Mouse (Mus musculus): ENCODE measurements at regions not wholly inside any gene's neighbourhood (a gene's known extent, or its start where the extent isn't known, plus 50 kb on each side); places are given as distances from the start of the nearest gene placed in this dataset.

GRCm38 (mm10) chr13:107500776-107501489, 479.0 kb upstream of the Kif2a start:
- DNase-seq: no peak
- Histone ChIP-seq H3K27me3 (ENCODE audit: control insufficient read depth, insufficient read depth, low read length) (no peaks in the 10 kb centered on the region), H3K4me3 (replicated peaks; ENCODE audit: insufficient read depth, low read depth, low read length) (no peak overlapping the region), H3K4me1 (ENCODE audit: control insufficient read depth, insufficient read depth, low read length) (no peaks in the 10 kb centered on the region), H3K27ac (ENCODE audit: insufficient read depth, low read length) (no peak overlapping the region)
- 90% methylated on average over 12 of the region's 12 CpGs for WGBS
- TF ChIP-seq POLR2A (IDR thresholded peaks at IDR 0.05; ENCODE audit: borderline replicate concordance, insufficient read depth, low read length): no peak
- TF ChIP-seq CTCF (IDR thresholded peaks at IDR 0.05; ENCODE audit: borderline replicate concordance, insufficient read depth, low read depth, low read length): no peak

GRCm38 (mm10) chr13:107499296-107499695, 477.4 kb upstream of the Kif2a start:
- no peak overlapping the region for H3K27ac ChIP-seq (ENCODE audit: insufficient read depth, low read length)
- TF ChIP-seq POLR2A (IDR thresholded peaks at IDR 0.05; ENCODE audit: borderline replicate concordance, insufficient read depth, low read length) (no peak), CTCF (IDR thresholded peaks at IDR 0.05; ENCODE audit: borderline replicate concordance, insufficient read depth, low read depth, low read length) (no peak)
- WGBS: 76% methylated on average over 4 of the region's 4 CpGs
- no peak overlapping the region for H3K4me3 ChIP-seq (replicated peaks; ENCODE audit: insufficient read depth, low read depth, low read length)
- H3K27me3 ChIP-seq (ENCODE audit: control insufficient read depth, insufficient read depth, low read length): no peaks in the 10 kb centered on the region
- peaks cover 1% of the 10 kb centered on the region; the same call in 1 of the 2 replicates for H3K4me1 ChIP-seq (ENCODE audit: control insufficient read depth, insufficient read depth, low read length)
- DNase-seq: no peak

- Histone ChIP-seq H3K4me3 (replicated peaks; ENCODE audit: insufficient read depth, low read depth, low read length) (no peak overlapping the region), H3K4me1 (ENCODE audit: control insufficient read depth, insufficient read depth, low read length) (peaks cover 8% of the 10 kb centered on the region; the same call in 1 of the 2 replicates), H3K27ac (ENCODE audit: insufficient read depth, low read length) (no peak overlapping the region), H3K27me3 (ENCODE audit: control insufficient read depth, insufficient read depth, low read length) (no peaks in the 10 kb centered on the region)
- TF ChIP-seq POLR2A (IDR thresholded peaks at IDR 0.05; ENCODE audit: borderline replicate concordance, insufficient read depth, low read length): no peak
- no peak for TF ChIP-seq CTCF (IDR thresholded peaks at IDR 0.05; ENCODE audit: borderline replicate concordance, insufficient read depth, low read depth, low read length)
- 93% methylated on average over 6 of the region's 6 CpGs for WGBS
- no peak for DNase-seq
Measured at GRCm38 (mm10) chr13:107495161-107495732, 473.3 kb upstream of the Kif2a start.

- peak; percentile 84 to 90 for DNase-seq
- Histone ChIP-seq H3K4me3 (replicated peaks; ENCODE audit: insufficient read depth, low read depth, low read length) (no peak overlapping the region), H3K4me1 (ENCODE audit: control insufficient read depth, insufficient read depth, low read length) (peaks cover 8% of the 10 kb centered on the region; the same call in 1 of the 2 replicates), H3K27me3 (ENCODE audit: control insufficient read depth, insufficient read depth, low read length) (no peaks in the 10 kb centered on the region), H3K27ac (ENCODE audit: insufficient read depth, low read length) (no peak overlapping the region)
- TF ChIP-seq CTCF (IDR thresholded peaks at IDR 0.05; ENCODE audit: borderline replicate concordance, insufficient read depth, low read depth, low read length) (no peak), POLR2A (IDR thresholded peaks at IDR 0.05; ENCODE audit: borderline replicate concordance, insufficient read depth, low read length) (no peak)
- WGBS: 5% methylated on average over 13 of the region's 13 CpGs
Measured at GRCm38 (mm10) chr13:107493765-107494164, 471.8 kb upstream of the Kif2a start.

GRCm38 (mm10) chr13:107492448-107492847, 470.5 kb upstream of the Kif2a start:
- H3K27ac ChIP-seq (ENCODE audit: insufficient read depth, low read length): no peak overlapping the region
- H3K4me3 ChIP-seq (replicated peaks; ENCODE audit: insufficient read depth, low read depth, low read length): no peak overlapping the region
- 94% methylated on average over 4 of the region's 4 CpGs for WGBS
- TF ChIP-seq CTCF (IDR thresholded peaks at IDR 0.05; ENCODE audit: borderline replicate concordance, insufficient read depth, low read depth, low read length): no peak
- no peak for TF ChIP-seq POLR2A (IDR thresholded peaks at IDR 0.05; ENCODE audit: borderline replicate concordance, insufficient read depth, low read length)
- no peak for DNase-seq
- H3K4me1 ChIP-seq (ENCODE audit: control insufficient read depth, insufficient read depth, low read length): peaks cover 8% of the 10 kb centered on the region; the same call in 1 of the 2 replicates
- H3K27me3 ChIP-seq (ENCODE audit: control insufficient read depth, insufficient read depth, low read length): no peaks in the 10 kb centered on the region

- TF ChIP-seq CTCF (IDR thresholded peaks at IDR 0.05; ENCODE audit: borderline replicate concordance, insufficient read depth, low read depth, low read length) (no peak), POLR2A (IDR thresholded peaks at IDR 0.05; ENCODE audit: borderline replicate concordance, insufficient read depth, low read length) (no peak)
- Histone ChIP-seq H3K4me3 (replicated peaks; ENCODE audit: insufficient read depth, low read depth, low read length) (no peak overlapping the region), H3K27me3 (ENCODE audit: control insufficient read depth, insufficient read depth, low read length) (no peaks in the 10 kb centered on the region), H3K27ac (ENCODE audit: insufficient read depth, low read length) (no peak overlapping the region), H3K4me1 (ENCODE audit: control insufficient read depth, insufficient read depth, low read length) (peaks cover 8% of the 10 kb centered on the region; the same call in 1 of the 2 replicates)
- 82% methylated on average over 7 of the region's 7 CpGs for WGBS
- no peak for DNase-seq
Measured at GRCm38 (mm10) chr13:107491423-107491822, 469.5 kb upstream of the Kif2a start.

- Histone ChIP-seq H3K27me3 (ENCODE audit: control insufficient read depth, insufficient read depth, low read length) (no peaks in the 10 kb centered on the region), H3K4me1 (ENCODE audit: control insufficient read depth, insufficient read depth, low read length) (no peaks in the 10 kb centered on the region), H3K27ac (ENCODE audit: insufficient read depth, low read length) (no peak overlapping the region), H3K4me3 (replicated peaks; ENCODE audit: insufficient read depth, low read depth, low read length) (no peak overlapping the region)
- WGBS: 99% methylated on average over 4 of the region's 4 CpGs
- TF ChIP-seq POLR2A (IDR thresholded peaks at IDR 0.05; ENCODE audit: borderline replicate concordance, insufficient read depth, low read length) (no peak), CTCF (IDR thresholded peaks at IDR 0.05; ENCODE audit: borderline replicate concordance, insufficient read depth, low read depth, low read length) (no peak)
- no peak for DNase-seq
Measured at GRCm38 (mm10) chr13:107485400-107486017, 463.6 kb upstream of the Kif2a start.

All from cerebellum, adult 2 months (tissue).